Mouse (Mus musculus) heart, postnatal 0 days (tissue): ENCODE measurements around the gene Slc35b2. TPM values are rescaled to one million over a fixed set of nuclear protein-coding genes. Genes with fewer than 3 reads are reported as not detected.

Source experiments
- ATAC-seq: fragments of 200-750 bp; cut with Nextera tagmentation; 2 replicates; pipeline ENCODE4 v1.8.0; 2017; ENCODE audit warnings: low read depth, moderate number of reproducible peaks, moderate library complexity; ENCODE audit not compliant: insufficient read depth
- DNase-seq: peaks from one replicate; pipeline ENCODE4 v3.0.0-alpha.2; 2016; ENCODE audit warnings: low spot score
- H3K27ac ChIP-seq: fragments of 300-500 bp; sonication (generic); 2 replicates; pipeline ENCODE4 v1.5.1; 2014; ENCODE audit warnings: low read depth, mild to moderate bottlenecking
- H3K27me3 ChIP-seq: fragments of 300-500 bp; sonication (generic); 2 replicates; pipeline ENCODE4 v1.6.1; 2014; ENCODE audit warnings: low read length, mixed read lengths; ENCODE audit not compliant: control insufficient read depth, insufficient read depth
- H3K36me3 ChIP-seq: fragments of 300-500 bp; sonication (generic); replicated peaks from 2 replicates; pipeline ENCODE4 v1.6.1; 2014; ENCODE audit warnings: low read length, mixed read lengths; ENCODE audit not compliant: control insufficient read depth, insufficient read depth
- H3K4me1 ChIP-seq: fragments of 300-500 bp; sonication (generic); 2 replicates; pipeline ENCODE4 v1.6.1; 2014; ENCODE audit warnings: antibody characterized with exemption; ENCODE audit not compliant: control insufficient read depth, insufficient read depth
- H3K4me2 ChIP-seq: fragments of 300-500 bp; sonication (generic); 2 replicates; pipeline ENCODE4 v1.6.1; 2014; ENCODE audit warnings: low read depth, mild to moderate bottlenecking, low read length, moderate library complexity
- H3K4me3 ChIP-seq: fragments of 300-500 bp; sonication (generic); 2 replicates; pipeline ENCODE4 v1.5.1; 2014; ENCODE audit warnings: low read depth, low read length
- H3K9ac ChIP-seq: fragments of 300-500 bp; sonication (generic); replicated peaks from 2 replicates; pipeline ENCODE4 v1.6.1; 2014; ENCODE audit warnings: low read depth, low read length, mixed read lengths
- H3K9me3 ChIP-seq: fragments of 300-500 bp; sonication (generic); replicated peaks from 2 replicates; pipeline ENCODE4 v1.6.1; 2016; ENCODE audit warnings: low read length; ENCODE audit not compliant: control insufficient read depth
- CTCF ChIP-seq: IDR thresholded peaks from 2 replicates; pipeline ENCODE4 v1.5.1; 2016; ENCODE audit warnings: antibody characterized with exemption, control low read depth, low read depth
- EP300 ChIP-seq: IDR thresholded peaks from 2 replicates; pipeline ENCODE4 v1.6.1; 2016; ENCODE audit warnings: antibody characterized with exemption, low read depth
- WGBS: fragments of 180-500 bp; shearing (Covaris S2); extraction: QIAGEN DNeasy Blood & Tissue Kit; methylation state at CpG from one replicate; pipeline ENCODE4 v1.1.7; 2014; 5-methylcytosine and 5-hydroxymethylcytosine counted together
- polyA plus RNA-seq: library from polyadenylated mRNA; unstranded; fragments of >200 nt; fragmentation: Nextera tagmentation; extraction: Ambion mirVana; gene quantifications from 2 replicates; pipeline ENCODE4 v1.2.1, GENCODE M21; 2015
- total RNA-seq: library from RNA; depleted of rRNA; stranded (reverse); fragments of >200 nt; gene quantifications from 2 replicates; pipeline ENCODE4 v1.2.3, GENCODE M21; 2014; ENCODE audit warnings: low replicate concordance

Gene Slc35b2
- total and polyA plus RNA-seq, 2 experiments from 2014 or later, result 64.8 to 137 TPM

GRCm38 (mm10) chr17:45517549-45518215 is 46.0 kb upstream of the Slc35b2 start:
- no peaks in the 10 kb centered on the region for H3K4me1 ChIP-seq
- no peak for DNase-seq

DNA sequence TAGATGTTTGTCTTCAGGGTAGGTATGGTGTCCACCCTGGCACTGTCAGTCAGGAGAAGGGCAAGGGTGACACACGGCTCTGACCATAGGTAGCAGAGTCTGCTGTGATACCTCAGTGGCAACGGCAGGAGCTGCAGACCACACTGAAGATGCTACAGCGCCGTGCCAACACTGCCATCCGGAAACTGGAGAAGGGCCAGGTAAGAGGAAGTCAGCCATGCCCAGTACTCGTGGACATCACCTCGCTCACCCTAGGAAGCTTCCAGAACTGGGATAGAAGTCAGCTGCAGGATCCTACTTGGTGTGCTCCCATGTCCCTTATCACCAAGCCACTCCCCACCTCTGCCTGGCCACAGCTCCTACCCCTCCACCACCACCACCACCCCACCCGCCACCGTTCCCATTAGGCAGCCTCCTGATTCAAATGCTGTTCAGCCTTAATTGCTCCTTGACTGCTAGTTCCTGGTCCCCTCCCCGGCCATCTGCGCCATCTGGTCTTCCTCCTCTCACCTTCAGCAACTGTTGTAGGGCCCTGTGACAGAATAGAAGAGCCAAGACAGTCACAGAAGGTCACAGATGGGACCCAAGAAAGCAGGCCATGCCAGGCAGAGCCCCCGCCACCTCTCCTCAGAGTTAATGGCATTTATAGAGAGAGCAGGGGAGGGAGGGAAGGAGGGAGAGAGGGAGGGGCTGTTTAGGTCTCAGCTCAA is 44.8 kb upstream of the Slc35b2 start:
- H3K9ac ChIP-seq, result no peak overlapping the region
- no peak for DNase-seq
- TF ChIP-seq CTCF (no peak), EP300 (no peak)

More at GRCm38 (mm10) chr17:45517549-45518215, 46.0 kb upstream of the Slc35b2 start:
- no peak for ATAC-seq
- H3K27ac ChIP-seq, result no peak overlapping the region
- H3K36me3 ChIP-seq, result peaks cover 39% of the 10 kb centered on the region
- no peaks in the 10 kb centered on the region for H3K9me3 ChIP-seq
- no peaks in the 10 kb centered on the region for H3K27me3 ChIP-seq
- no peak overlapping the region for H3K9ac ChIP-seq
- no peak overlapping the region for H3K4me2 ChIP-seq
- 85% methylated on average over 28 of the region's 28 CpGs for WGBS
- no peak overlapping the region for H3K4me3 ChIP-seq
- TF ChIP-seq EP300 (no peak), CTCF (no peak)

GRCm38 (mm10) chr17:45520136-45520535 is 43.5 kb upstream of the Slc35b2 start:
- H3K4me1 ChIP-seq, result no peaks in the 10 kb centered on the region

More for the DNA sequence above, 44.8 kb upstream of the Slc35b2 start:
- 82% methylated on average over 12 of the region's 12 CpGs for WGBS
- H3K4me1 ChIP-seq, result no peaks in the 10 kb centered on the region
- ATAC-seq, result no peak
- no peak overlapping the region for H3K4me3 ChIP-seq
- no peaks in the 10 kb centered on the region for H3K9me3 ChIP-seq
- H3K27me3 ChIP-seq, result no peaks in the 10 kb centered on the region
- no peak overlapping the region for H3K27ac ChIP-seq
- no peak overlapping the region for H3K4me2 ChIP-seq
- peaks cover 39% of the 10 kb centered on the region for H3K36me3 ChIP-seq

DNA sequence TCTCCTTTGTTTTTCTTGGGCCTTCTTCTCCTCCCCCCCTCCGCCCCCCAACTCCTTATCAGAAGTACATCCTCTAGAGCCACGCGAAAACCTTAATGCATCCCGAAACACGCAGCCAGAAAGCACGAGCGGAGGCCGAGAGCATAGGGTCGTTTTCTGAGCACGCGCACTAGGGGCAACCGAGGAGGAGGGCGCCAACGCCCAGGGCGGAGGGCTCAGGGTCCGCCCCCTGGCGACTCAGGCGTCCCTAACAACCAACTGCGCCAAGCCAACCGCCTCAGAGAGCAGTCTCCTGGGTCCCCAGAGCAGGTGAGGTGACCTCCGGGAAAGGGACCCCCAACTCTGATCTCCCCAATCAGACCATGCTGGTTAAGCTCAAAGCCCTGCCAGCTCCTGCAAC is 40.4 kb upstream of the Slc35b2 start, which contains the start of gene Tcte1:
Gene Tcte1 (plus strand): TSS at position 172 of the 400 bp plus-strand sequence.
- Histone ChIP-seq H3K36me3 (peaks cover 24% of the 10 kb centered on the region), H3K27me3 (no peaks in the 10 kb centered on the region; the same call in 1 of the 2 replicates), H3K9me3 (no peaks in the 10 kb centered on the region), H3K9ac (no peak within 1 kb of the TSS), H3K4me2 (peak within 1 kb of the TSS; percentile 54), H3K4me1 (peaks cover 4% of the 10 kb centered on the region; the same call in 1 of the 2 replicates), H3K4me3 (peak within 1 kb of the TSS; percentile 18), H3K27ac (no peak within 1 kb of the TSS)
- no peak for TF ChIP-seq CTCF
- TF ChIP-seq EP300, result no peak
- ATAC-seq (peak; percentile 40; the same call in 1 of the 2 replicates), DNase-seq (no peak)
- WGBS, result 2% methylated on average over 21 of the region's 21 CpGs

More at GRCm38 (mm10) chr17:45520136-45520535, 43.5 kb upstream of the Slc35b2 start:
- Histone ChIP-seq H3K27ac (no peak overlapping the region), H3K36me3 (peaks cover 39% of the 10 kb centered on the region), H3K9me3 (no peaks in the 10 kb centered on the region), H3K9ac (no peak overlapping the region), H3K4me3 (no peak overlapping the region), H3K27me3 (no peaks in the 10 kb centered on the region; the same call in 1 of the 2 replicates), H3K4me2 (no peak overlapping the region)
- ATAC-seq, result no peak
- TF ChIP-seq EP300, result no peak
- no peak for TF ChIP-seq CTCF
- 87% methylated on average over 11 of the region's 11 CpGs for WGBS
- DNase-seq, result no peak

- H3K4me1 ChIP-seq, result peaks cover 4% of the 10 kb centered on the region; the same call in 1 of the 2 replicates
- no peak overlapping the region for H3K4me2 ChIP-seq
- no peaks in the 10 kb centered on the region for H3K9me3 ChIP-seq
- H3K27me3 ChIP-seq, result peaks cover 5% of the 10 kb centered on the region
- WGBS, result 81% methylated on average over 4 of the region's 4 CpGs
- H3K36me3 ChIP-seq, result peaks cover 10% of the 10 kb centered on the region
- DNase-seq (no peak), ATAC-seq (no peak)
- H3K4me3 ChIP-seq, result no peak overlapping the region
- H3K9ac ChIP-seq, result no peak overlapping the region
- H3K27ac ChIP-seq, result no peak overlapping the region
- no peak for TF ChIP-seq EP300
- TF ChIP-seq CTCF, result no peak
These were observed 38.7 kb upstream of the Slc35b2 start for GRCm38 (mm10) chr17:45524961-45525360.
